Mouse (Mus musculus): Measurements from ENCODE around the gene Olfr1152.

The Olfr1152 gene

GRCm38 (mm10) chr2:87866192-87866591 is at the start of gene Olfr1152:
TSS of gene Olfr1152 (plus strand) at chr2:87866492.
- DNase-seq (ENCODE audit: low spot score in 2 of 2), result no peak

- DNase-seq (ENCODE audit: low spot score in 2 of 2), result no peak
Observed at GRCm38 (mm10) chr2:87830233-87830632, 36.1 kb upstream of the Olfr1152 start, which contains the start of gene Olfr1148. TSS of gene Olfr1148 (plus strand) at chr2:87830533.

- no peak for DNase-seq (ENCODE audit: low spot score in 2 of 2)
Observed at GRCm38 (mm10) chr2:87843693-87844092, 22.6 kb upstream of the Olfr1152 start, which contains the start of gene Olfr1150-ps1. TSS of gene Olfr1150-ps1 (plus strand) at chr2:87843993.

- no peak for DNase-seq (ENCODE audit: low spot score in 2 of 2)
Observed at GRCm38 (mm10) chr2:87855562-87855961, 10.7 kb upstream of the Olfr1152 start, which contains the start of gene Olfr1151. TSS of gene Olfr1151 (plus strand) at chr2:87855862.

- no peak for DNase-seq (ENCODE audit: low spot score in 2 of 2)
Observed at GRCm38 (mm10) chr2:87894662-87895061, 28.4 kb downstream of the Olfr1152 start, which contains the start of gene Olfr1153. TSS of gene Olfr1153 (plus strand) at chr2:87894962.

GRCm38 (mm10) chr2:87905066-87905465 is 38.8 kb downstream of the Olfr1152 start, which contains the start of gene Olfr1154:
TSS of gene Olfr1154 (minus strand) at chr2:87905166.
- no peak for DNase-seq (ENCODE audit: low spot score in 2 of 2)
